Mouse (Mus musculus): ENCODE measurements around the gene Plscr1. TPM values are rescaled to one million over a fixed set of nuclear protein-coding genes. Genes with fewer than 3 reads are reported as not detected.

Gene Plscr1
- polyA plus RNA-seq, 1 experiment from 2014 or later, result 40.1 TPM

- H3K9me3 ChIP-seq (replicated peaks; ENCODE audit: control insufficient read depth, low read length), result no peaks in the 10 kb centered on the region
- no peaks in the 10 kb centered on the region for H3K4me1 ChIP-seq (ENCODE audit: control insufficient read depth, insufficient read depth, low read length)
- H3K4me3 ChIP-seq (ENCODE audit: low read depth, low read length), result no peak overlapping the region
- 50% methylated on average over 7 of the region's 7 CpGs for WGBS (ENCODE audit: insufficient replicate concordance)
- H3K36me3 ChIP-seq (ENCODE audit: control insufficient read depth, insufficient read depth, low read length), result no peaks in the 10 kb centered on the region
- no peak for ATAC-seq (replicated peaks; ENCODE audit: insufficient number of reproducible peaks, low FRiP score, low TSS enrichment)
- no peak overlapping the region for H3K27ac ChIP-seq (ENCODE audit: low read depth, low read length)
- no peak overlapping the region for H3K4me2 ChIP-seq
- H3K27me3 ChIP-seq (ENCODE audit: control insufficient read depth, insufficient read depth, low read length), result no peaks in the 10 kb centered on the region
- no peak overlapping the region for H3K9ac ChIP-seq (ENCODE audit: low read depth, low read length)
Measured at GRCm38 (mm10) chr9:92282563-92283171, 33.1 kb downstream of the Plscr1 start.

GRCm38 (mm10) chr9:92289675-92290074 lies 40.1 kb downstream of the Plscr1 start:
- H3K9me3 ChIP-seq (replicated peaks; ENCODE audit: control insufficient read depth, low read length), result no peaks in the 10 kb centered on the region
- H3K4me3 ChIP-seq (ENCODE audit: low read depth, low read length), result no peak overlapping the region
- H3K27ac ChIP-seq (ENCODE audit: low read depth, low read length), result no peak overlapping the region
- H3K4me1 ChIP-seq (ENCODE audit: control insufficient read depth, insufficient read depth, low read length), result no peaks in the 10 kb centered on the region
- ATAC-seq (replicated peaks; ENCODE audit: insufficient number of reproducible peaks, low FRiP score, low TSS enrichment), result no peak
- H3K4me2 ChIP-seq, result no peak overlapping the region
- no peak overlapping the region for H3K9ac ChIP-seq (ENCODE audit: low read depth, low read length)
- no peaks in the 10 kb centered on the region for H3K27me3 ChIP-seq (ENCODE audit: control insufficient read depth, insufficient read depth, low read length)
- no peaks in the 10 kb centered on the region for H3K36me3 ChIP-seq (ENCODE audit: control insufficient read depth, insufficient read depth, low read length)
- whole genome bisulfite sequencing (ENCODE audit: insufficient replicate concordance), result 59% methylated on average over 3 of the region's 3 CpGs

- 75% methylated on average over 2 of the region's 2 CpGs for WGBS (ENCODE audit: insufficient replicate concordance)
Measured at GRCm38 (mm10) chr9:92292169-92292568, 42.6 kb downstream of the Plscr1 start.

GRCm38 (mm10) chr9:92292922-92293321 lies 43.4 kb downstream of the Plscr1 start:
- Histone ChIP-seq H3K4me3 (ENCODE audit: low read depth, low read length) (no peak overlapping the region), H3K4me1 (ENCODE audit: control insufficient read depth, insufficient read depth, low read length) (no peaks in the 10 kb centered on the region), H3K27me3 (ENCODE audit: control insufficient read depth, insufficient read depth, low read length) (no peaks in the 10 kb centered on the region), H3K9me3 (replicated peaks; ENCODE audit: control insufficient read depth, low read length) (no peaks in the 10 kb centered on the region), H3K36me3 (ENCODE audit: control insufficient read depth, insufficient read depth, low read length) (no peaks in the 10 kb centered on the region), H3K4me2 (no peak overlapping the region), H3K9ac (ENCODE audit: low read depth, low read length) (no peak overlapping the region), H3K27ac (ENCODE audit: low read depth, low read length) (no peak overlapping the region)
- 70% methylated on average over 3 of the region's 3 CpGs for WGBS (ENCODE audit: insufficient replicate concordance)
- no peak for ATAC-seq (replicated peaks; ENCODE audit: insufficient number of reproducible peaks, low FRiP score, low TSS enrichment)

More at GRCm38 (mm10) chr9:92292169-92292568, 42.6 kb downstream of the Plscr1 start:
- Histone ChIP-seq H3K9ac (ENCODE audit: low read depth, low read length) (no peak overlapping the region), H3K9me3 (replicated peaks; ENCODE audit: control insufficient read depth, low read length) (no peaks in the 10 kb centered on the region), H3K27me3 (ENCODE audit: control insufficient read depth, insufficient read depth, low read length) (no peaks in the 10 kb centered on the region), H3K27ac (ENCODE audit: low read depth, low read length) (no peak overlapping the region), H3K4me2 (no peak overlapping the region), H3K4me3 (ENCODE audit: low read depth, low read length) (no peak overlapping the region), H3K36me3 (ENCODE audit: control insufficient read depth, insufficient read depth, low read length) (no peaks in the 10 kb centered on the region), H3K4me1 (ENCODE audit: control insufficient read depth, insufficient read depth, low read length) (no peaks in the 10 kb centered on the region)
- no peak for ATAC-seq (replicated peaks; ENCODE audit: insufficient number of reproducible peaks, low FRiP score, low TSS enrichment)

- H3K9me3 ChIP-seq (replicated peaks; ENCODE audit: control insufficient read depth, low read length), result no peaks in the 10 kb centered on the region
- no peaks in the 10 kb centered on the region for H3K36me3 ChIP-seq (ENCODE audit: control insufficient read depth, insufficient read depth, low read length)
- H3K27me3 ChIP-seq (ENCODE audit: control insufficient read depth, insufficient read depth, low read length), result no peaks in the 10 kb centered on the region
- no peak overlapping the region for H3K4me3 ChIP-seq (ENCODE audit: low read depth, low read length)
- no peaks in the 10 kb centered on the region for H3K4me1 ChIP-seq (ENCODE audit: control insufficient read depth, insufficient read depth, low read length)
- ATAC-seq (replicated peaks; ENCODE audit: insufficient number of reproducible peaks, low FRiP score, low TSS enrichment), result no peak
- H3K9ac ChIP-seq (ENCODE audit: low read depth, low read length), result no peak overlapping the region
- no peak overlapping the region for H3K27ac ChIP-seq (ENCODE audit: low read depth, low read length)
- H3K4me2 ChIP-seq, result no peak overlapping the region
- 69% methylated on average over 2 of the region's 2 CpGs for WGBS (ENCODE audit: insufficient replicate concordance)
Measured at GRCm38 (mm10) chr9:92293560-92294548, 44.3 kb downstream of the Plscr1 start.

- H3K4me3 ChIP-seq (ENCODE audit: low read depth, low read length), result no peak overlapping the region
- H3K9ac ChIP-seq (ENCODE audit: low read depth, low read length), result no peak overlapping the region
- H3K4me2 ChIP-seq, result no peak overlapping the region
- ATAC-seq (replicated peaks; ENCODE audit: insufficient number of reproducible peaks, low FRiP score, low TSS enrichment), result no peak
- H3K4me1 ChIP-seq (ENCODE audit: control insufficient read depth, insufficient read depth, low read length), result no peaks in the 10 kb centered on the region
- whole genome bisulfite sequencing (ENCODE audit: insufficient replicate concordance), result 60% methylated on average over 1 of the region's 1 CpGs
- H3K27ac ChIP-seq (ENCODE audit: low read depth, low read length), result no peak overlapping the region
- H3K9me3 ChIP-seq (replicated peaks; ENCODE audit: control insufficient read depth, low read length), result no peaks in the 10 kb centered on the region
- H3K36me3 ChIP-seq (ENCODE audit: control insufficient read depth, insufficient read depth, low read length), result no peaks in the 10 kb centered on the region
- no peaks in the 10 kb centered on the region for H3K27me3 ChIP-seq (ENCODE audit: control insufficient read depth, insufficient read depth, low read length)
Measured at GRCm38 (mm10) chr9:92298288-92298687, 48.7 kb downstream of the Plscr1 start.

- 55% methylated on average over 3 of the region's 3 CpGs for WGBS (ENCODE audit: insufficient replicate concordance)
- ATAC-seq (replicated peaks; ENCODE audit: insufficient number of reproducible peaks, low FRiP score, low TSS enrichment), result no peak
- H3K9ac ChIP-seq (ENCODE audit: low read depth, low read length), result no peak overlapping the region
- no peak overlapping the region for H3K27ac ChIP-seq (ENCODE audit: low read depth, low read length)
- H3K9me3 ChIP-seq (replicated peaks; ENCODE audit: control insufficient read depth, low read length), result no peaks in the 10 kb centered on the region
- H3K36me3 ChIP-seq (ENCODE audit: control insufficient read depth, insufficient read depth, low read length), result no peaks in the 10 kb centered on the region
- H3K4me2 ChIP-seq, result no peak overlapping the region
- no peaks in the 10 kb centered on the region for H3K27me3 ChIP-seq (ENCODE audit: control insufficient read depth, insufficient read depth, low read length)
- no peak overlapping the region for H3K4me3 ChIP-seq (ENCODE audit: low read depth, low read length)
- no peaks in the 10 kb centered on the region for H3K4me1 ChIP-seq (ENCODE audit: control insufficient read depth, insufficient read depth, low read length)
Measured at GRCm38 (mm10) chr9:92301213-92301612, 51.7 kb downstream of the Plscr1 start.

GRCm38 (mm10) chr9:92305075-92305474 lies 55.5 kb downstream of the Plscr1 start:
- Histone ChIP-seq H3K4me3 (ENCODE audit: low read depth, low read length) (no peak overlapping the region), H3K4me1 (ENCODE audit: control insufficient read depth, insufficient read depth, low read length) (no peaks in the 10 kb centered on the region), H3K9me3 (replicated peaks; ENCODE audit: control insufficient read depth, low read length) (no peaks in the 10 kb centered on the region), H3K9ac (ENCODE audit: low read depth, low read length) (no peak overlapping the region), H3K27me3 (ENCODE audit: control insufficient read depth, insufficient read depth, low read length) (no peaks in the 10 kb centered on the region), H3K27ac (ENCODE audit: low read depth, low read length) (no peak overlapping the region), H3K36me3 (ENCODE audit: control insufficient read depth, insufficient read depth, low read length) (no peaks in the 10 kb centered on the region), H3K4me2 (no peak overlapping the region)
- no peak for ATAC-seq (replicated peaks; ENCODE audit: insufficient number of reproducible peaks, low FRiP score, low TSS enrichment)
- 77% methylated on average over 8 of the region's 8 CpGs for WGBS (ENCODE audit: insufficient replicate concordance)
